Mouse (Mus musculus): ENCODE measurements around the gene Ppox. TPM values are rescaled to one million over a fixed set of nuclear protein-coding genes. Genes with fewer than 3 reads are reported as not detected.
A peak's percentile ranks its signal among the peaks of the same experiment; 100 is the strongest.

Ppox gene
- polyA plus RNA-seq, 1 experiment from 2014 or later: 11.4 TPM

GRCm38 (mm10) chr1:171287136-171288081, 6.4 kb upstream of the Ppox start, which contains the start of gene Usp21:
TSS of gene Usp21 (minus strand) at chr1:171287991.
- WGBS: under 1% methylated on average over 49 of the region's 49 CpGs
- Histone ChIP-seq H3K27me3 (replicated peaks; ENCODE audit: control insufficient read depth, insufficient read depth, low read length) (no peaks in the 10 kb centered on the region), H3K9ac (ENCODE audit: low read depth, low read length) (peak within 1 kb of the TSS; percentile 91), H3K27ac (ENCODE audit: low read depth, low read length) (peak within 1 kb of the TSS; percentile 54), H3K4me2 (replicated peaks; ENCODE audit: low read depth) (peak within 1 kb of the TSS; percentile 86), H3K4me3 (ENCODE audit: low read depth, low read length) (peak within 1 kb of the TSS; percentile 76), H3K4me1 (replicated peaks; ENCODE audit: control insufficient read depth, insufficient read depth, low read length) (no peaks in the 10 kb centered on the region; the same call in 1 of the 2 replicates), H3K9me3 (ENCODE audit: control insufficient read depth) (no peaks in the 10 kb centered on the region), H3K36me3 (ENCODE audit: control insufficient read depth, insufficient read depth) (peaks cover 45% of the 10 kb centered on the region)
- TF ChIP-seq CTCF (IDR thresholded peaks at IDR 0.05; ENCODE audit: low read depth): 0 out of 2 replicates have a peak, but pooled peaks have one; percentile 3
- peak; percentile 88 for ATAC-seq

- no peak for TF ChIP-seq CTCF (IDR thresholded peaks at IDR 0.05; ENCODE audit: low read depth)
- Histone ChIP-seq H3K27me3 (replicated peaks; ENCODE audit: control insufficient read depth, insufficient read depth, low read length) (no peaks in the 10 kb centered on the region), H3K9me3 (ENCODE audit: control insufficient read depth) (no peaks in the 10 kb centered on the region), H3K36me3 (ENCODE audit: control insufficient read depth, insufficient read depth) (peaks cover 49% of the 10 kb centered on the region), H3K27ac (ENCODE audit: low read depth, low read length) (no peak overlapping the region), H3K4me1 (replicated peaks; ENCODE audit: control insufficient read depth, insufficient read depth, low read length) (no peaks in the 10 kb centered on the region; the same call in 1 of the 2 replicates), H3K9ac (ENCODE audit: low read depth, low read length) (no peak overlapping the region), H3K4me3 (ENCODE audit: low read depth, low read length) (no peak overlapping the region), H3K4me2 (replicated peaks; ENCODE audit: low read depth) (peak overlapping the region; percentile 86; the same call in 1 of the 2 replicates)
- no peak for ATAC-seq
- 93% methylated on average over 19 of the region's 19 CpGs for WGBS
These were observed 5.5 kb upstream of the Ppox start for GRCm38 (mm10) chr1:171286517-171286916.

GRCm38 (mm10) chr1:171285096-171285892, 4.3 kb upstream of the Ppox start:
- H3K4me2 ChIP-seq (replicated peaks; ENCODE audit: low read depth): no peak overlapping the region; the same call in 1 of the 2 replicates
- H3K4me1 ChIP-seq (replicated peaks; ENCODE audit: control insufficient read depth, insufficient read depth, low read length): no peaks in the 10 kb centered on the region; the same call in 1 of the 2 replicates
- H3K9me3 ChIP-seq (ENCODE audit: control insufficient read depth): no peaks in the 10 kb centered on the region
- 84% methylated on average over 20 of the region's 20 CpGs for WGBS
- no peak overlapping the region for H3K4me3 ChIP-seq (ENCODE audit: low read depth, low read length)
- peaks cover 49% of the 10 kb centered on the region for H3K36me3 ChIP-seq (ENCODE audit: control insufficient read depth, insufficient read depth)
- H3K27ac ChIP-seq (ENCODE audit: low read depth, low read length): 0 out of 2 replicates have a peak overlapping the region, but pooled peaks have one; percentile 21
- no peak for ATAC-seq
- H3K9ac ChIP-seq (ENCODE audit: low read depth, low read length): no peak overlapping the region
- H3K27me3 ChIP-seq (replicated peaks; ENCODE audit: control insufficient read depth, insufficient read depth, low read length): no peaks in the 10 kb centered on the region
- no peak for TF ChIP-seq CTCF (IDR thresholded peaks at IDR 0.05; ENCODE audit: low read depth)

- H3K27me3 ChIP-seq (replicated peaks; ENCODE audit: control insufficient read depth, insufficient read depth, low read length): no peaks in the 10 kb centered on the region
These were observed 3.5 kb upstream of the Ppox start for GRCm38 (mm10) chr1:171284491-171284890.

GRCm38 (mm10) chr1:171283188-171284160, 2.5 kb upstream of the Ppox start:
- H3K4me1 ChIP-seq (replicated peaks; ENCODE audit: control insufficient read depth, insufficient read depth, low read length): no peaks in the 10 kb centered on the region; the same call in 1 of the 2 replicates
- ATAC-seq: no peak
- H3K36me3 ChIP-seq (ENCODE audit: control insufficient read depth, insufficient read depth): peaks cover 41% of the 10 kb centered on the region; the same call in 1 of the 2 replicates
- TF ChIP-seq CTCF (IDR thresholded peaks at IDR 0.05; ENCODE audit: low read depth): no peak
- no peak overlapping the region for H3K4me2 ChIP-seq (replicated peaks; ENCODE audit: low read depth)
- H3K9ac ChIP-seq (ENCODE audit: low read depth, low read length): no peak overlapping the region
- H3K9me3 ChIP-seq (ENCODE audit: control insufficient read depth): no peaks in the 10 kb centered on the region
- WGBS: 93% methylated on average over 18 of the region's 18 CpGs
- no peak overlapping the region for H3K27ac ChIP-seq (ENCODE audit: low read depth, low read length)
- no peak overlapping the region for H3K4me3 ChIP-seq (ENCODE audit: low read depth, low read length)
- no peaks in the 10 kb centered on the region for H3K27me3 ChIP-seq (replicated peaks; ENCODE audit: control insufficient read depth, insufficient read depth, low read length)

More at GRCm38 (mm10) chr1:171284491-171284890, 3.5 kb upstream of the Ppox start:
- Histone ChIP-seq H3K4me1 (replicated peaks; ENCODE audit: control insufficient read depth, insufficient read depth, low read length) (no peaks in the 10 kb centered on the region; the same call in 1 of the 2 replicates), H3K4me2 (replicated peaks; ENCODE audit: low read depth) (no peak overlapping the region; the same call in 1 of the 2 replicates), H3K36me3 (ENCODE audit: control insufficient read depth, insufficient read depth) (peaks cover 43% of the 10 kb centered on the region), H3K27ac (ENCODE audit: low read depth, low read length) (no peak overlapping the region), H3K4me3 (ENCODE audit: low read depth, low read length) (no peak overlapping the region), H3K9me3 (ENCODE audit: control insufficient read depth) (no peaks in the 10 kb centered on the region), H3K9ac (ENCODE audit: low read depth, low read length) (no peak overlapping the region)
- TF ChIP-seq CTCF (IDR thresholded peaks at IDR 0.05; ENCODE audit: low read depth): no peak
- 90% methylated on average over 15 of the region's 15 CpGs for WGBS
- ATAC-seq: no peak

All from intestine, postnatal 0 days (tissue).